Mouse (Mus musculus) MEL (cell line): Measurements from ENCODE around the gene Ginm1. TPM values are rescaled to one million over a fixed set of nuclear protein-coding genes. Genes with fewer than 3 reads are reported as not detected.

Experiments
- DNase-seq: peaks from one replicate; pipeline ENCODE4 v3.0.0; 2011; ENCODE audit warnings: low read depth, low spot score
- H3K27ac ChIP-seq: 2 replicates; pipeline ENCODE4 v1.5.1; 2012; ENCODE audit warnings: low read depth, mild to moderate bottlenecking, control low read depth, low read length, moderate library complexity; ENCODE audit not compliant: control insufficient read depth
- H3K27me3 ChIP-seq, 2 experiments: fragments of 150-350 bp in 1 of 2; sonication (generic) in 1 of 2; 2 replicates each; pipeline ENCODE4 v1.6.1; 2012; ENCODE audit warnings: low read length in 2 of 2, mild to moderate bottlenecking in 2 of 2, improper control_type of control experiment in 1 of 2, moderate library complexity in 1 of 2; ENCODE audit not compliant: insufficient read depth in 2 of 2, control insufficient read depth in 1 of 2
- H3K36me3 ChIP-seq, 2 experiments: 2 replicates each; pipeline ENCODE4 v1.6.1; 2012 to 2014; ENCODE audit warnings: low read length in 2 of 2, improper control_type of control experiment in 1 of 2, inconsistent platforms in 1 of 2, mild to moderate bottlenecking in 1 of 2; ENCODE audit not compliant: insufficient read depth in 2 of 2, control insufficient read depth in 1 of 2
- H3K4me1 ChIP-seq, 2 experiments: fragments of 150-350 bp in 1 of 2; sonication (generic) in 1 of 2; 2 replicates each; pipeline ENCODE4 v1.6.1; 2012; ENCODE audit warnings: low read length in 2 of 2, improper control_type of control experiment in 1 of 2, mild to moderate bottlenecking in 1 of 2; ENCODE audit not compliant: insufficient read depth in 2 of 2, control insufficient read depth in 1 of 2
- H3K4me3 ChIP-seq, 2 experiments: fragments of 150-350 bp in 1 of 2; sonication (generic) in 1 of 2; 2 replicates each; pipeline ENCODE4 v1.5.1; 2012; ENCODE audit warnings: low read depth in 2 of 2, low read length in 2 of 2, mild to moderate bottlenecking in 2 of 2, moderate library complexity in 2 of 2, control low read depth in 1 of 2, improper control_type of control experiment in 1 of 2; ENCODE audit not compliant: control insufficient read depth in 1 of 2, insufficient read depth in 1 of 2
- H3K79me2 ChIP-seq: 2 replicates; pipeline ENCODE4 v1.6.1; 2012; ENCODE audit warnings: mild to moderate bottlenecking, low read length, moderate library complexity; ENCODE audit not compliant: control insufficient read depth, poor library complexity, insufficient read depth
- H3K9ac ChIP-seq: 2 replicates; pipeline ENCODE4 v1.6.1; 2012; ENCODE audit warnings: low read depth, mild to moderate bottlenecking, control low read depth, low read length, moderate library complexity; ENCODE audit not compliant: control insufficient read depth, poor library complexity, severe bottlenecking
- H3K9me3 ChIP-seq: fragments of 150-350 bp; sonication (generic); replicated peaks from 2 replicates; pipeline ENCODE4 v1.6.1; 2012; ENCODE audit warnings: mild to moderate bottlenecking, low read length, improper control_type of control experiment, moderate library complexity; ENCODE audit not compliant: insufficient read depth
- BHLHE40 ChIP-seq: IDR thresholded peaks from 2 replicates; pipeline ENCODE4 v1.6.1; 2012; ENCODE audit warnings: low read depth, mild to moderate bottlenecking, inconsistent platforms, low read length, improper control_type of control experiment, borderline replicate concordance
- CHD2 ChIP-seq: IDR thresholded peaks from 2 replicates; pipeline ENCODE4 v1.6.1; 2011; ENCODE audit warnings: low read length, improper control_type of control experiment
- CTCF ChIP-seq, 3 experiments: IDR thresholded peaks in 2 of 3; conservative IDR thresholded peaks in 1 of 3; 2 replicates each; pipeline ENCODE4 v1.5.1; 2011 to 2012; ENCODE audit warnings: low read length in 3 of 3, low read depth in 2 of 3, mild to moderate bottlenecking in 2 of 3, improper control_type of control experiment in 1 of 3, inconsistent platforms in 1 of 3, mixed read lengths in 1 of 3, moderate library complexity in 1 of 3; ENCODE audit not compliant: control insufficient read depth in 1 of 3, insufficient read depth in 1 of 3, poor library complexity in 1 of 3, severe bottlenecking in 1 of 3
- GABPA ChIP-seq: IDR thresholded peaks from 2 replicates; pipeline ENCODE4 v1.6.1; 2012; ENCODE audit warnings: low read depth, mild to moderate bottlenecking, inconsistent platforms, low read length, improper control_type of control experiment, moderate library complexity
- GATA1 ChIP-seq: IDR thresholded peaks from 2 replicates; pipeline ENCODE4 v1.6.1; 2011; ENCODE audit warnings: low read depth, low read length, improper control_type of control experiment
- MAX ChIP-seq: IDR thresholded peaks from 2 replicates; pipeline ENCODE4 v1.6.1; 2011; ENCODE audit warnings: low read length, improper control_type of control experiment
- MYB ChIP-seq: IDR thresholded peaks from 2 replicates; pipeline ENCODE4 v1.6.1; 2011; ENCODE audit warnings: mild to moderate bottlenecking, low read depth, low read length, improper control_type of control experiment
- NELFE ChIP-seq: IDR thresholded peaks from 2 replicates; pipeline ENCODE4 v1.6.1; 2011; ENCODE audit warnings: low read depth, low read length, improper control_type of control experiment
- POLR2A ChIP-seq, 2 experiments: IDR thresholded peaks; 2 replicates each; pipeline ENCODE4 v1.6.1; 2011 to 2012; ENCODE audit warnings: low read length in 2 of 2, mild to moderate bottlenecking in 2 of 2, control low read depth in 1 of 2, improper control_type of control experiment in 1 of 2, low read depth in 1 of 2, moderate library complexity in 1 of 2; ENCODE audit not compliant: control insufficient read depth in 1 of 2, insufficient read depth in 1 of 2, poor library complexity in 1 of 2
- POLR2AphosphoS2 ChIP-seq: IDR thresholded peaks from 2 replicates; pipeline ENCODE4 v1.6.1; 2011; ENCODE audit warnings: low read length, improper control_type of control experiment
- POLR2AphosphoS5 ChIP-seq: IDR thresholded peaks from 2 replicates; pipeline ENCODE4 v1.6.1; 2012; ENCODE audit warnings: low read depth, borderline replicate concordance, mild to moderate bottlenecking, inconsistent platforms, low read length, moderate library complexity, mixed read lengths
- RAD21 ChIP-seq: IDR thresholded peaks from 2 replicates; pipeline ENCODE4 v1.6.1; 2011; ENCODE audit warnings: mild to moderate bottlenecking, low read depth, low read length, improper control_type of control experiment
- SMC3 ChIP-seq: IDR thresholded peaks from 2 replicates; pipeline ENCODE4 v1.6.1; 2011; ENCODE audit warnings: low read depth, low read length, improper control_type of control experiment
- TAL1 ChIP-seq: IDR thresholded peaks from 2 replicates; pipeline ENCODE4 v1.6.1; 2012; ENCODE audit warnings: mild to moderate bottlenecking, inconsistent platforms, low read length, moderate library complexity, mixed read lengths
- TBP ChIP-seq: IDR thresholded peaks from 2 replicates; pipeline ENCODE4 v1.8.0; 2011; ENCODE audit warnings: low read depth, low read length, improper control_type of control experiment
- TCF12 ChIP-seq: IDR thresholded peaks from 2 replicates; pipeline ENCODE4 v1.6.1; 2014; ENCODE audit warnings: low read depth, mild to moderate bottlenecking, inconsistent platforms, low read length, improper control_type of control experiment, moderate library complexity
- USF1 ChIP-seq: IDR thresholded peaks from 2 replicates; pipeline ENCODE4 v1.6.1; 2014; ENCODE audit warnings: low read depth, mild to moderate bottlenecking, inconsistent platforms, low read length, improper control_type of control experiment, moderate library complexity
- ZC3H11A ChIP-seq: IDR thresholded peaks from 2 replicates; pipeline ENCODE4 v1.6.1; 2012; ENCODE audit warnings: low read depth, mild to moderate bottlenecking, inconsistent platforms, low read length, improper control_type of control experiment
- ZKSCAN1 ChIP-seq: IDR thresholded peaks from 2 replicates; pipeline ENCODE4 v1.6.1; 2012; ENCODE audit warnings: low read depth, mild to moderate bottlenecking, inconsistent platforms, low read length, improper control_type of control experiment, moderate library complexity
- ZMIZ1 ChIP-seq: IDR thresholded peaks from 2 replicates; pipeline ENCODE4 v1.6.1; 2012; ENCODE audit warnings: low read depth, mild to moderate bottlenecking, inconsistent platforms, low read length, improper control_type of control experiment, moderate library complexity
- polyA plus RNA-seq, 2 experiments: library from polyadenylated mRNA; stranded (reverse) in 1 of 2; unstranded in 1 of 2; fragments of >175 nt in 1 of 2; fragments of >200 nt in 1 of 2; gene quantifications; 2 replicates each; pipeline versions ENCODE4 v1.2.1 to v1.2.4; 2012; ENCODE audit warnings: low replicate concordance in 2 of 2, low read depth in 1 of 2; ENCODE audit not compliant: insufficient read length in 2 of 2, insufficient read depth in 1 of 2, missing spikeins in 1 of 2
- total RNA-seq: library from RNA; depleted of rRNA; stranded (reverse); fragments of 300-350 nt; gene quantifications from 2 replicates; pipeline ENCODE4 v1.2.3, GENCODE M21; 2012

The Ginm1 gene
- total and polyA plus RNA-seq, 3 experiments: 9.2 to 13.8 TPM; not detected in 1

GRCm38 (mm10) chr10:7824663-7825280 lies 32.1 kb upstream of the Ginm1 start:
- no peaks in the 10 kb centered on the region for H3K9me3 ChIP-seq
- no peaks in the 10 kb centered on the region for H3K4me1 ChIP-seq
- H3K27me3 ChIP-seq: no peaks in the 10 kb centered on the region
- peaks cover 0 to 2% of the 10 kb centered on the region in 2 experiments; a peak in 3 of 4 replicates for H3K36me3 ChIP-seq
- H3K4me3 ChIP-seq: no peak overlapping the region
- H3K27ac ChIP-seq: no peak overlapping the region
- no peak overlapping the region for H3K9ac ChIP-seq
- TF ChIP-seq ZKSCAN1 (no peak), POLR2A (IDR thresholded peaks at IDR 0.05; ENCODE audit: control insufficient read depth in 1 of 2, insufficient read depth in 1 of 2, low read depth in 1 of 2, low read length in 2 of 2, poor library complexity in 1 of 2) (no peak), TAL1 (no peak), NELFE (no peak), BHLHE40 (no peak), GABPA (no peak), ZC3H11A (no peak), POLR2AphosphoS5 (no peak), USF1 (no peak), CHD2 (no peak), MYB (no peak), SMC3 (no peak), RAD21 (no peak), TCF12 (no peak), CTCF (IDR thresholded peaks at IDR 0.05 in 2 of 3, conservative IDR thresholded peaks at IDR 0.05 in 1 of 3; ENCODE audit: control insufficient read depth in 1 of 3, insufficient read depth in 1 of 3, low read depth in 2 of 3, low read length in 3 of 3, poor library complexity in 1 of 3, severe bottlenecking in 1 of 3) (no peak), TBP (no peak), ZMIZ1 (no peak), MAX (no peak), GATA1 (no peak), POLR2AphosphoS2 (no peak)
- no peak for DNase-seq
- no peaks in the 10 kb centered on the region for H3K79me2 ChIP-seq

GRCm38 (mm10) chr10:7821981-7822380 lies 29.4 kb upstream of the Ginm1 start:
- Histone ChIP-seq H3K9ac (no peak overlapping the region), H3K9me3 (no peaks in the 10 kb centered on the region), H3K36me3 (peaks cover 2 to 6% of the 10 kb centered on the region in 2 experiments; a peak in 3 of 4 replicates)

More at GRCm38 (mm10) chr10:7821981-7822380, 29.4 kb upstream of the Ginm1 start:
- TF ChIP-seq CTCF (IDR thresholded peaks at IDR 0.05 in 2 of 3, conservative IDR thresholded peaks at IDR 0.05 in 1 of 3; ENCODE audit: control insufficient read depth in 1 of 3, insufficient read depth in 1 of 3, low read depth in 2 of 3, low read length in 3 of 3, poor library complexity in 1 of 3, severe bottlenecking in 1 of 3) (no peak), SMC3 (no peak), TCF12 (no peak)
- Histone ChIP-seq H3K4me3 (no peak overlapping the region), H3K79me2 (no peaks in the 10 kb centered on the region), H3K27ac (no peak overlapping the region), H3K27me3 (no peaks in the 10 kb centered on the region), H3K4me1 (no peaks in the 10 kb centered on the region; a peak in 1 of 4 replicates)
- DNase-seq: no peak
